Mouse (Mus musculus) CH12.LX (cell line): ENCODE results near the gene Scgb2b2.

ENCODE experiments used
- CHD2 ChIP-seq: IDR thresholded peaks from 2 replicates; pipeline ENCODE4 v1.6.1; 2011; ENCODE audit warnings: low read length, improper control_type of control experiment
- CTCF ChIP-seq, 2 experiments: IDR thresholded peaks in 1 of 2; conservative IDR thresholded peaks in 1 of 2; 2 replicates each; pipeline ENCODE4 v1.5.1; 2011 to 2012; ENCODE audit warnings: low read depth in 2 of 2, low read length in 2 of 2, improper control_type of control experiment in 1 of 2, inconsistent platforms in 1 of 2, mild to moderate bottlenecking in 1 of 2, moderate library complexity in 1 of 2
- JUND ChIP-seq: conservative IDR thresholded peaks from 2 replicates; pipeline ENCODE4 v1.6.1; 2011; ENCODE audit warnings: low read depth, low read length, improper control_type of control experiment
- KAT2A ChIP-seq: IDR thresholded peaks from 2 replicates; pipeline ENCODE4 v1.6.1; 2012; ENCODE audit warnings: low read length, improper control_type of control experiment, inconsistent platforms; ENCODE audit not compliant: insufficient replicate concordance
- MAX ChIP-seq: IDR thresholded peaks from 2 replicates; pipeline ENCODE4 v1.6.1; 2011; ENCODE audit warnings: low read length, improper control_type of control experiment
- POLR2A ChIP-seq: IDR thresholded peaks from 2 replicates; pipeline ENCODE4 v1.6.1; 2011; ENCODE audit warnings: low read depth, mild to moderate bottlenecking, improper control_type of control experiment, low read length
- RCOR1 ChIP-seq: conservative IDR thresholded peaks from 2 replicates; pipeline ENCODE4 v1.6.1; 2012; ENCODE audit warnings: low read depth, mild to moderate bottlenecking, inconsistent platforms, low read length, improper control_type of control experiment
- TCF12 ChIP-seq: IDR thresholded peaks from 2 replicates; pipeline ENCODE4 v1.6.1; 2014; ENCODE audit warnings: low read depth, mild to moderate bottlenecking, inconsistent platforms, low read length, improper control_type of control experiment

DNA sequence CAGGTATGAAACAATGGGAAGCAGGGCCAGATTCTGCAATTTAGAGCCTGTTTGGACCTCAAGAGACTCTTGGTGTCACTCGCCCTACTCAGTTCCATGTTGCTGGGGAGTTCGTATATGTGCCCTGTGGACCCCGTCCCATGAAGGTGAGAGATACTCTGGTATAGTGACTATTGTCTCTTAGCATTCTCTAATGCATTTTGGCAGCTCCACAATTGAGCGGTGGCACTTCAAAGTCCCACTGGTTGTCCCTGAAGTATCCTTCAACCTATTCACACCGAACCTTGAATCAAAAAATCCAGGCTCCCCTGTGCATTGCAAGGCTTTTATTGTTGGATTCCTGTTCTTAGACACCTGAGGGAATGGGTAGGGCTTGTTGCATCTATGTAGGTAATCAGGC, at the start of gene Scgb2b2:
- TF ChIP-seq CTCF (conservative IDR thresholded peaks at IDR 0.05 in 1 of 2, IDR thresholded peaks at IDR 0.05 in 1 of 2; ENCODE audit: low read depth in 2 of 2, low read length in 2 of 2) (no peak), POLR2A (no peak), MAX (no peak), RCOR1 (no peak), JUND (no peak), TCF12 (no peak), KAT2A (no peak), CHD2 (no peak)
